Comparison of ENCODE assay signal across 10 mouse cellular contexts in genomic region chr5:105293226-105294165, GRCm38 (mm10). TPM values are rescaled to one million over a fixed set of nuclear protein-coding genes. Genes with fewer than 3 reads are reported as not detected.
DNase-seq lines count a peak whose midpoint lies in the region; ATAC-seq lines count a peak whose summit lies in the region.
"Not testable (repeated sequence)": the region's sequence is repeated elsewhere in the genome, so short reads cannot be mapped to it uniquely, and the experiment has no call there.
"Had no signal": no experiment of that assay in that cellular context is flagged by ENCODE, and none has a peak within 500 bp of the region (broad histone marks: within the 10 kb centered on the region; RNA-seq: fewer than 3 reads in every experiment).

Gene Gm43302, minus strand, starts transcription at chr5:105293695.
Gene Gbp6, minus strand, starts transcription at chr5:105293698.

- 36% methylated on average over 3 of the region's 3 CpGs for WGBS in hindbrain, embryonic 16.5 days
- WGBS in lung, embryonic 16.5 days, result 15% methylated on average over 3 of the region's 3 CpGs

- H3K27me3 ChIP-seq in hindbrain, embryonic 16.5 days (replicated peaks; ENCODE audit: control insufficient read depth, insufficient read depth, low read length); lung, embryonic 16.5 days (ENCODE audit: control insufficient read depth, insufficient read depth, low read depth, low read length): not testable (repeated sequence)

- DNase-seq in adrenal gland, postnatal 25 days, result peak; percentile 7
- peak; percentile 41 to 52 for DNase-seq in cerebellum, postnatal 36 days
- DNase-seq in heart, adult 8-10 months (ENCODE audit: low spot score), result peak; percentile 79
- peak; percentile 38 to 53 for DNase-seq in kidney, postnatal 36 days
- DNase-seq in skeletal muscle tissue, adult 2 months (ENCODE audit: low read depth, low spot score), result peak; percentile 62

- H3K36me3 ChIP-seq in hindbrain, embryonic 16.5 days (ENCODE audit: control insufficient read depth, insufficient read depth, low read length); lung, embryonic 16.5 days (ENCODE audit: control insufficient read depth, insufficient read depth, low read length): not testable (repeated sequence)

- H3K9me3 ChIP-seq in hindbrain, embryonic 16.5 days (ENCODE audit: control insufficient read depth, low read length); lung, embryonic 16.5 days (ENCODE audit: control insufficient read depth, low read length): not testable (repeated sequence)

- ATAC-seq in hindbrain, embryonic 16.5 days, result peak; percentile 56; the same call in 1 of the 2 replicates
- peak; percentile 82 for ATAC-seq in lung, embryonic 16.5 days (ENCODE audit: low read depth)

- not testable (repeated sequence) for H3K27ac ChIP-seq in hindbrain, embryonic 16.5 days (ENCODE audit: low read depth, low read length)
- peak within 1 kb of the TSS; percentile 75 for H3K27ac ChIP-seq in lung, embryonic 16.5 days (ENCODE audit: low read length)

- H3K4me3 ChIP-seq in hindbrain, embryonic 16.5 days (ENCODE audit: low read length), result not testable (repeated sequence)
- 0 out of 2 replicates have a peak within 1 kb of the TSS, but pooled peaks have one; percentile 4 for H3K4me3 ChIP-seq in lung, embryonic 16.5 days (ENCODE audit: low read length)

- not testable (repeated sequence) for H3K4me2 ChIP-seq in hindbrain, embryonic 16.5 days (ENCODE audit: low read length)
- peak within 1 kb of the TSS; percentile 43 for H3K4me2 ChIP-seq in lung, embryonic 16.5 days (ENCODE audit: low read depth, low read length)

- H3K9ac ChIP-seq in hindbrain, embryonic 16.5 days (ENCODE audit: low read depth, low read length); lung, embryonic 16.5 days (ENCODE audit: low read length): not testable (repeated sequence)

- H3K4me1 ChIP-seq in hindbrain, embryonic 16.5 days (ENCODE audit: control insufficient read depth, insufficient read depth, low read depth, low read length); lung, embryonic 16.5 days (replicated peaks; ENCODE audit: control insufficient read depth, insufficient read depth, low read length): not testable (repeated sequence)

RNA-seq across cellular contexts. Expression of gene Gm43302, which starts in this region (rescaled TPM):
- total RNA-seq in adrenal gland, postnatal 25 days (2021), result 0.39 TPM in 1 of 2 replicates, not detected in the other
- 1 to 10 TPM in 1 of 4 experiments, under 1 TPM in 2, not detected in 1; 0.31 to 3.6 (median 0.71) TPM for total RNA-seq in heart, adult 8-10 months (2022)
- polyA plus RNA-seq in hindbrain, embryonic 16.5 days (2015; fragmentation: Nextera tagmentation; extraction: Ambion mirVana), result 0.92 TPM in 1 of 2 replicates, not detected in the other
- polyA plus RNA-seq in lung, embryonic 16.5 days (2015; fragmentation: Nextera tagmentation; extraction: Ambion mirVana), result 0.06 TPM in 1 of 2 replicates, not detected in the other
- total RNA-seq: layer of hippocampus, adult 8-10 months had no signal
- polyA plus RNA-seq: embryonic facial prominence, embryonic 11.5 days; liver, embryonic 11.5 days had no signal

RNA-seq across cellular contexts. Expression of gene Gbp6, which starts in this region (rescaled TPM):
- total RNA-seq in adrenal gland, postnatal 25 days (2021), result 5.3 and 6.3 TPM in 2 replicates
- total RNA-seq in heart, adult 8-10 months (2022), result 10 to 100 TPM in 3 of 4 experiments, 1 to 10 TPM in 1; 8.9 to 41.6 (median 17.9) TPM
- polyA plus RNA-seq in hindbrain, embryonic 16.5 days (2015; fragmentation: Nextera tagmentation; extraction: Ambion mirVana), result 2.3 and 3.1 TPM in 2 replicates
- polyA plus RNA-seq in lung, embryonic 16.5 days (2015; fragmentation: Nextera tagmentation; extraction: Ambion mirVana), result 2.0 and 2.9 TPM in 2 replicates

Comparison
In these comparisons a context has a peak if more than half of its experiments do, and no peak if none do; other contexts are left out.
1. DNase-seq: peak in every context shown above with its lines; median percentile 79 in heart, adult 8-10 months; 62 in skeletal muscle tissue, adult 2 months; 46 in cerebellum, postnatal 36 days; 46 in kidney, postnatal 36 days; 7 in adrenal gland, postnatal 25 days.